Mouse (Mus musculus): ENCODE data around the gene Stk39. TPM values are rescaled to one million over a fixed set of nuclear protein-coding genes. Genes with fewer than 3 reads are reported as not detected.

Stk39 gene
- polyA plus RNA-seq, 1 experiment from 2014 or later = 1.9 TPM

DNA sequence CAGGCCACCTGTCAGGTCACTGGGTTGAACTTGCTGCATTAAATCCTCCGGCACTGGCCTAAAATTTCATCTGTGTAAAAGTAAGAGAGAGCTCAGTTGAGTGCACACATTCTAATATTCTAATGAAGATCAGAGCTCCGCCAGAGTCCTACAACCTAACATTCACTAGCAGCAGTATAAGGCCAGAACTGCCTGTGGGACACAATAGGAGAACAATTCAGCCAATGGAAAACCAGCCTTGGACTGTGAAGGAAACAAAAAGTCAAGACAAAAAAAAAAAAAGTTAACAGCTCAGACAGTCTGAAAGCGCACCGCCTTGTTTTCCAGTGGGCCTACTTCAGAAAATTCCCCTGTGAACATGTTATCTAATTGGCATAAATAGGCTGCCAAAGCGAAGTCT is 137.1 kb downstream of the Stk39 start:
- Histone ChIP-seq H3K9me3 (replicated peaks) (no peaks in the 10 kb centered on the region), H3K27ac (no peak overlapping the region), H3K36me3 (no peaks in the 10 kb centered on the region), H3K4me3 (replicated peaks) (no peak overlapping the region), H3K27me3 (no peaks in the 10 kb centered on the region), H3K4me1 (replicated peaks) (no peaks in the 10 kb centered on the region), H3K4me2 (no peak overlapping the region), H3K9ac (no peak overlapping the region)
- ATAC-seq (ENCODE audit: low read depth) (no peak), DNase-seq (no peak)
- 75% methylated on average over 5 of the region's 5 CpGs for WGBS (ENCODE audit: insufficient replicate concordance)

DNA sequence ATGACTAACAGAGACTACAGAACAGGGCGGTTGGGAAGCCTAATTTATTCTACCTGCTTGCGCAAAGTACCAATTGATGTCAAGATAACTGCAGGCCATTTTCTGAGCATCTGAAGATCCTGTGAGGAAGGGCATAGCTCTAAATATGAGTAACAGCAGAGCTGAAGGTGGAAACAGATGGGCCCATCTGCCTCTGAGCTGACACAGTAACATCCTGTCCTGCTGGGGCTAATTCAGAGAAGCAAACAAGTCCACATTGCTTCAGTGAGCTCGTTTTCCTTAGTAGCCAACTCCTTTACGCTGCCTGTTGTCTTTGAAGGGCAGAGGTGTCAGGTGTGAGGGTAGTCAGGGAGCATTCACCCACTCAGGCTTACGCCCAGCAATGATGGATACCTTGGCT is 146.8 kb downstream of the Stk39 start:
- no peaks in the 10 kb centered on the region for H3K9me3 ChIP-seq (replicated peaks)
- no peaks in the 10 kb centered on the region for H3K4me1 ChIP-seq (replicated peaks)
- H3K27ac ChIP-seq = no peak overlapping the region
- no peak overlapping the region for H3K9ac ChIP-seq
- no peak for DNase-seq
- no peaks in the 10 kb centered on the region for H3K27me3 ChIP-seq
- no peaks in the 10 kb centered on the region for H3K36me3 ChIP-seq
- no peak overlapping the region for H3K4me3 ChIP-seq (replicated peaks)
- H3K4me2 ChIP-seq = no peak overlapping the region
- WGBS (ENCODE audit: insufficient replicate concordance) = 57% methylated on average over 5 of the region's 5 CpGs
- ATAC-seq (ENCODE audit: low read depth) = no peak

DNA sequence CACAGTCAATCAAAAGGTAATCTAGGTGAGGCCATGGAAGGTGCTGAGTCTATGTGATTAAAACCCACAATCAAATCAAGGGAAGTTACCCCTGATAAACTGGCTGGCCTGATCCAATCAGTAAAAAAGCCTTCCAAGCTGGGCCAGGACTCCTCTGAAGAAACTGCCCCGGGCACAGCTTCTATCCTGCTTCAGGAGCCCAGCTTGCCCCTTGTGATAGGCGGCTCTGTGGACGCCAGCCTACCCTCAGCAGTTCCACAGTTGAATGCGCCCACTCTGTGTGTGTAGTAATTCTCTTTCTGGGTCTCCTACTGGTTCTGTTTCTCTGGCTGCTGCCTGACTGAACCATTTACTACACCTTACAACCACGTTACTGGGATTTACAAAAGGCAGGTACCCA is 150.8 kb downstream of the Stk39 start:
- no peaks in the 10 kb centered on the region for H3K27me3 ChIP-seq

DNA sequence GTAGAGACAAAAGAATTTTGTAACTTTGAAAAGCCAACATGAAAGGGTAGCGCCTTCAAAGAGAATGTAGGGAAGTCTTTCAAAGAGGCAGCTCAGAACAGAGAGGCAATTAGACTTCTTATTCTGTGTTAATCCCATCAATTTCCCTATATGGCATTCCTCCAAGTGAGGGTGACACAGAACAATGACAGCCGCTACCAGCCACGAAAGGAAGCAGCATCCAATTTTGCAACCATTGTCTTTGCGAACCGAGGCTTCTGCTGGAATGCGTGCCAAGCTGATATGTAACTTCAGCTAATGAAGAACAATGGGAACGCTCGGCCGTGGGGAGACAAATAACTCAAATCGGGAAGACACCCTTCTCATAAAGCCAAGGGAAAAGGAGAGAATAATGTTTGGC is 151.4 kb downstream of the Stk39 start:
- Histone ChIP-seq H3K9ac (no peak overlapping the region), H3K4me2 (no peak overlapping the region), H3K4me3 (replicated peaks) (no peak overlapping the region), H3K27me3 (no peaks in the 10 kb centered on the region), H3K27ac (no peak overlapping the region), H3K36me3 (no peaks in the 10 kb centered on the region), H3K4me1 (replicated peaks) (no peaks in the 10 kb centered on the region), H3K9me3 (replicated peaks) (no peaks in the 10 kb centered on the region)
- DNase-seq = no peak
- ATAC-seq (ENCODE audit: low read depth) = no peak
- WGBS (ENCODE audit: insufficient replicate concordance) = 42% methylated on average over 10 of the region's 10 CpGs

More for the DNA sequence above, 150.8 kb downstream of the Stk39 start:
- ATAC-seq (ENCODE audit: low read depth) (no peak), DNase-seq (no peak)
- Histone ChIP-seq H3K36me3 (no peaks in the 10 kb centered on the region), H3K4me1 (replicated peaks) (no peaks in the 10 kb centered on the region), H3K4me3 (replicated peaks) (no peak overlapping the region), H3K9ac (no peak overlapping the region), H3K9me3 (replicated peaks) (no peaks in the 10 kb centered on the region), H3K4me2 (no peak overlapping the region), H3K27ac (no peak overlapping the region)
- 57% methylated on average over 5 of the region's 5 CpGs for WGBS (ENCODE audit: insufficient replicate concordance)

DNA sequence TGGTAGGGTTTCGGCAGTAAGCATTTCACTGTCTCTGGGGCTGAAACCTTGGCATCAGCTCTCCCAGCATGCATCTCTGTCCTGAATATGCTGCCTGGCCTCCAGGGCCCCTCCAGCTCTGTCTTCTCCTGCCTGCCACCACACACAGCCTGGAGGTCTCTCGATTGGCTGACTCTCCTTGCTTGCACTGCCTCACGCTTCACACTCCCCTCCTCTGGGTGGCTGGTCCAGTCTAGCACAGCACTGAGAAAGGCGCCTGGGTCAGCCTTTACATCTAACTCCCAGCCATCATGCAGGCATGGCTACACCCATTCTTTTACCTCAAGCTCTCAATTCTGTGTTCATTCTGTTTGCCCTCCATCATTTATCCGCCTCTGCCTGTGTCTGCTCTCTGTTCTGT is 153.6 kb downstream of the Stk39 start:
- H3K4me1 ChIP-seq (replicated peaks) = no peaks in the 10 kb centered on the region
- ATAC-seq (ENCODE audit: low read depth) (no peak), DNase-seq (no peak)
- H3K36me3 ChIP-seq = no peaks in the 10 kb centered on the region
- no peak overlapping the region for H3K4me2 ChIP-seq
- no peak overlapping the region for H3K9ac ChIP-seq
- no peak overlapping the region for H3K4me3 ChIP-seq (replicated peaks)
- H3K27ac ChIP-seq = no peak overlapping the region
- H3K27me3 ChIP-seq = no peaks in the 10 kb centered on the region
- no peaks in the 10 kb centered on the region for H3K9me3 ChIP-seq (replicated peaks)
- 60% methylated on average over 5 of the region's 5 CpGs for WGBS (ENCODE audit: insufficient replicate concordance)

DNA sequence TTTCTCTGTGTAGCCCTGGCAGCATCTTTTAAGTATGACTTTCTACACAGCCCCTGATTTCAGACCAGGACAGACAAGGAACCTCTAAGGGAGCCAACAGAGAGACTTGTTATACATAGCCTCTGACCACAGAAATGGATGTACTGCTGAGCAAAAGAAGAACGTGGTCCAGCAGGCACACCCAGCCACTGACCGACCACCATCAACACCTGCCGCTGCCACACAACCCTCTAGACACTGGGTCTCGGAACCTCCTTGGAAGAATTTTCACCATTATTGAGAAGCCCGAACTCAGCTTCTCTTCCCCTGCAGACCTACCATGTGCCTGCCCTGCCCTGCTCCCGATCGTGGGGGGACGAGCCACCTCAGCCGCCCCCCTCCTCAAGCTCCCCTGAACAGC is 154.2 kb downstream of the Stk39 start:
- Histone ChIP-seq H3K27ac (no peak overlapping the region), H3K4me1 (replicated peaks) (no peaks in the 10 kb centered on the region), H3K9me3 (replicated peaks) (no peaks in the 10 kb centered on the region), H3K27me3 (no peaks in the 10 kb centered on the region), H3K4me3 (replicated peaks) (no peak overlapping the region), H3K9ac (no peak overlapping the region), H3K4me2 (no peak overlapping the region), H3K36me3 (no peaks in the 10 kb centered on the region)
- 71% methylated on average over 9 of the region's 9 CpGs for WGBS (ENCODE audit: insufficient replicate concordance)
- no peak for DNase-seq
- no peak for ATAC-seq (ENCODE audit: low read depth)

DNA sequence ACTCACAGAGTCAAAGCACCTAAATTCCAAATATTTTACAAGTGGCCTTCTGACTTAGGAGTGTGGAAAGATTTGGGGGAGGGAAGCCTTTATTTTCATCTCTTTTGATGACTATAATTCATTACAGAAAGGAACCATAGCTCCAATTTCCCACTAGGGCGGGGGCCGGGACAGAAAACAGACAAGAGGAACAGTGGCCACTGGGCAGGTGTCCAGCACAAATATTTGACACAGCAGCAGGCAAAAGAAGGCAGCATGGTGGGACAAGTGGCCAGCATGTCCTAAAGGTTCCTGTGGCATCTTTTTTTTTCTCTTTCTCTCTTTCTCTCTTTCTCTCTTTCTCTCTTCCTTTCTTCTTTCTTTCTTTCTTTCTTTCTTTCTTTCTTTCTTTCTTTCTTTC is 154.6 kb downstream of the Stk39 start:
- H3K36me3 ChIP-seq = no peaks in the 10 kb centered on the region
- no peak overlapping the region for H3K4me2 ChIP-seq
- ATAC-seq (ENCODE audit: low read depth) (no peak), DNase-seq (no peak)
- no peaks in the 10 kb centered on the region for H3K9me3 ChIP-seq (replicated peaks)
- H3K27me3 ChIP-seq = no peaks in the 10 kb centered on the region
- H3K4me1 ChIP-seq (replicated peaks) = no peaks in the 10 kb centered on the region
- no peak overlapping the region for H3K4me3 ChIP-seq (replicated peaks)
- WGBS (ENCODE audit: insufficient replicate concordance) = 56% methylated on average over 2 of the region's 2 CpGs
- H3K9ac ChIP-seq = no peak overlapping the region
- H3K27ac ChIP-seq = no peak overlapping the region

DNA sequence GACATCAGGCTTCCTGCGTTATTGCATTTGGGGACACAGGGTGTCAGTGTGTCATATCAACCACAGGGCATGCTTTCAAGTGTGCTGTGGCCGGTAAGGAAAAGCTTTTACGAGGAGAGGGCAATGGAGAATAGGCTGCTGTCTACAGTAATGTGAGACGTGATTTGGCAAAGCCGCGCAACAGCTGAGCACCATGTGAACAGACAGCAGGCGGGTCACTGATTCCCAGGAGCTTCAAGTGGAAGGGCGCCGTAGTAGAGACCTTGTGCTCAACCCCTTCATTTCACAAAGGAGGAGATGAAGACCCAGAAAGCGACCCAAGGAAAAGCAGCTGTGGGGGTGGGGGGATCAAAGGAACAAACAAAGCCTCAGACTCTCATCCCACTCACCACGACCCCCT is 156.8 kb downstream of the Stk39 start:
- Histone ChIP-seq H3K4me1 (replicated peaks) (no peaks in the 10 kb centered on the region), H3K9me3 (replicated peaks) (no peaks in the 10 kb centered on the region), H3K27ac (no peak overlapping the region), H3K4me3 (replicated peaks) (no peak overlapping the region), H3K27me3 (no peaks in the 10 kb centered on the region), H3K4me2 (no peak overlapping the region), H3K9ac (no peak overlapping the region), H3K36me3 (no peaks in the 10 kb centered on the region)
- 77% methylated on average over 11 of the region's 11 CpGs for WGBS (ENCODE audit: insufficient replicate concordance)
- no peak for DNase-seq
- ATAC-seq (ENCODE audit: low read depth) = no peak

DNA sequence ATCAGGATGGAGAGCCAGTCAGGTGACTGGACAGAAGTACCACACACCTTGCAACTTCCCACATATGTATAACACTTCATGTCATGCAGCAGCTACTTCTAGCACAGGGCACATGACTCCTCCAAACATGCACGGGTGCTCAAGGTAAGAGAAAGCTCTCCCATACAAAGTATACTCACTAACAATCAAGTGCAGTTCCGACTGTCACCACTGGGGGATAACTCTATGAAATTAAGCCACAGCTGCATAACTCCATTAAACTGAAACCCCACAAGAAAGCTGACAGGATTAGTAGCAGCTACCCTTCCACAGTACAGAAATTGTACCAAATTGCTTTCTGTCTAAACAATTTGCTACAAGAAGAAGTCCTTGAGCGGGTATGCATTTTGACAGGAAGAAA is 161.9 kb downstream of the Stk39 start:
- no peak overlapping the region for H3K4me2 ChIP-seq
- WGBS (ENCODE audit: insufficient replicate concordance) = 57% methylated on average over 3 of the region's 3 CpGs
- H3K27me3 ChIP-seq = no peaks in the 10 kb centered on the region
- no peaks in the 10 kb centered on the region for H3K4me1 ChIP-seq (replicated peaks)
- H3K9ac ChIP-seq = no peak overlapping the region
- DNase-seq (no peak), ATAC-seq (ENCODE audit: low read depth) (no peak)
- no peaks in the 10 kb centered on the region for H3K9me3 ChIP-seq (replicated peaks)
- H3K4me3 ChIP-seq (replicated peaks) = no peak overlapping the region
- H3K27ac ChIP-seq = no peak overlapping the region
- H3K36me3 ChIP-seq = no peaks in the 10 kb centered on the region

DNA sequence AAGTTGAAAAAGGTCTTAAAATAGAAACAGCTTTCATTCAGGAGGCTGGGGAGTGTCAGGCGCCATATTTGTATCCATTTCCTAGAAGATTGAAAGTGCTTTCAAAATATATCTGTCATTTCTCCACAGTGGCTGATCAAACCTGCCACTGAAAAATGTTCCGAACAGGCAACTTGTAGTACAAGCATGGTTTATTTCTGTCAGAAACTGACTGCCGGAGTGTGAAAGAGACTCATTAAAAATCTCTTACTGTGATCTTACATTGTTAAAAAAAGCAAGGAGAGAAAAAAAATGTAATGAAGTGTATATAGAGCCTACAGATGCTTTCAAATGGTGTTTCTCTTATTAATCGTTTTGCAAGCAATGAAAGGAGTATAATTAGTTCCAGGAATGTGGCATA is 165.5 kb downstream of the Stk39 start:
- H3K36me3 ChIP-seq = no peaks in the 10 kb centered on the region

DNA sequence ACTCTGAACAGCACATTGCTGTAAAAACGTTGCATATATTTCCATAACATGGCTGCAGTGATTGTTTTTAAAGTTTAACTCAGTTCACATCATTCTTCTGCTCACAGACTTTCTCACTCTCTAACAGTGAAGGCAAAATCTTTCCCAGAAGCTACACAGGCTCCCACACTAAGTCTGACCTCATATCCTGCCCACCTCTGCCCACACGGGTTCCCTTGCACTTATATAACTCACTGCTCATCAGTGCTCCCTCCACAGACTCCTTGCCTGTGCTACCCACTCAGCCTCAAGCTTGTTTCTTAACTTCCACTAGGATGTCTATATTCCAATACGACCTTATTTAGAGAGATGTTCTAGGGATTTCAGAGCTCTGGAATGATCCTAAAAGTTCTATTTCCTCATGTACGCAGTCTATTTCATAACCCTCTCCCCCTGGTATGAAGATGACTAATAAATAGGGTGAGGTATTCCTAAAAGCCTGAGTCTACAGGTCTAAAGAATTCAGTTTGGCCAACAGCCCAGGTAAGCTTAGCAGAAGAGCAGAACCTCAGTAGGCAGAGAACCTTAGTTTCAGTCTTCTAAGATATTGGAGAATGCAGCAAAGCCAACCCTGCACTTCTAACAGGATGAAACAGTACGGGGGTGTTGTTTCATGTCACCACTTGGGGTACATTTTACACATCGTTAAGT is 167.2 kb downstream of the Stk39 start:
- H3K4me2 ChIP-seq = no peak overlapping the region
- no peak overlapping the region for H3K27ac ChIP-seq
- no peaks in the 10 kb centered on the region for H3K9me3 ChIP-seq (replicated peaks)
- no peak for DNase-seq
- no peak for ATAC-seq (ENCODE audit: low read depth)
- H3K36me3 ChIP-seq = no peaks in the 10 kb centered on the region
- no peaks in the 10 kb centered on the region for H3K27me3 ChIP-seq
- no peaks in the 10 kb centered on the region for H3K4me1 ChIP-seq (replicated peaks)
- 58% methylated on average over 6 of the region's 6 CpGs for WGBS (ENCODE audit: insufficient replicate concordance)
- H3K9ac ChIP-seq = no peak overlapping the region
- H3K4me3 ChIP-seq (replicated peaks) = no peak overlapping the region

More for the DNA sequence above, 165.5 kb downstream of the Stk39 start:
- no peak overlapping the region for H3K4me3 ChIP-seq (replicated peaks)
- 71% methylated on average over 4 of the region's 4 CpGs for WGBS (ENCODE audit: insufficient replicate concordance)
- H3K27ac ChIP-seq = no peak overlapping the region
- H3K9me3 ChIP-seq (replicated peaks) = no peaks in the 10 kb centered on the region
- ATAC-seq (ENCODE audit: low read depth) (no peak), DNase-seq (no peak)
- H3K9ac ChIP-seq = no peak overlapping the region
- no peaks in the 10 kb centered on the region for H3K4me1 ChIP-seq (replicated peaks)
- no peak overlapping the region for H3K4me2 ChIP-seq
- H3K27me3 ChIP-seq = no peaks in the 10 kb centered on the region

DNA sequence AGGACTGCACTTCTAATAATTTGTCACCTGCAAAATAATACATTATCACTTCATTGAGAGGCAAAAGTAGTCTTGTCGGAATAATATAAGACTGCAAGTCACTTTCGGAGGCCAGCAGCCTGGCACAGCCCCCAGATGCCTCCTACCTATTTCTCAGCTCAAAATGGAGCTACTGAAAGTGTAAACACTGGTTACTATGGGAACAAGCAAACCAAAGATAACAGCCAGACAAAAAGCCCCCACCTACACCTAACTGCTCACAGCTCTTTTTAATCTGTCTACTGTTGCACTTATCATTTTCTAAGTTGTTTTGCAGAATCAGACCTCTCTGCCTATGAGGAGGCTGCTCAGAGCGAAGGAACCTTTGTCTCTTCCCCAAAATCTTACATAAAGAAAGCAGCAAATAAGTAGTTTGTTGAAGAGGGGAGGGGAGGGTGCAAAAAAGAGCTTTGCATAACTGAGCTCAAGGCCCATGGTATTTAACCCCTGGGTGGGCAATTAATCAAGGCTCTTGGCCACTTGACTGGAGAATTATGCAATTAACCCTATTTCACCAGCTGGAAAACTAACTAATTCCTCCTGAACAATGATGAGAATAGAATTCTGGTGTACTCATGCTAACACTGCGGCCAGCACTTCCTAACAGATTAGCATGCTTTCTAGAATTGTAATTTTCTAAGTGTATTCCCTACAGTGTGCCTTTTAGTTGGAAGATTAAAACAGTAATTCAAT is 170.1 kb downstream of the Stk39 start:
- H3K27ac ChIP-seq = no peak overlapping the region
- no peaks in the 10 kb centered on the region for H3K36me3 ChIP-seq
- no peaks in the 10 kb centered on the region for H3K9me3 ChIP-seq (replicated peaks)
- no peaks in the 10 kb centered on the region for H3K4me1 ChIP-seq (replicated peaks)
- no peak overlapping the region for H3K9ac ChIP-seq
- WGBS (ENCODE audit: insufficient replicate concordance) = 51% methylated on average over 4 of the region's 4 CpGs
- no peak for DNase-seq
- no peaks in the 10 kb centered on the region for H3K27me3 ChIP-seq
- H3K4me3 ChIP-seq (replicated peaks) = no peak overlapping the region
- no peak for ATAC-seq (ENCODE audit: low read depth)
- no peak overlapping the region for H3K4me2 ChIP-seq
